22 mouse cellular contexts compared by ENCODE assay signal in genomic region chr15:102283648-102284047, GRCm38 (mm10). TPM values are rescaled to one million over a fixed set of nuclear protein-coding genes. Genes with fewer than 3 reads are reported as not detected.
"Had no signal": no experiment of that assay in that cellular context is flagged by ENCODE, and none has a peak within 500 bp of the region (broad histone marks: within the 10 kb centered on the region; RNA-seq: fewer than 3 reads in every experiment).

No protein-coding gene starts in this region.

- DNase-seq: kidney, adult 18-20 months; kidney, postnatal 25 days; layer of hippocampus, postnatal 36 days; left cerebral cortex, postnatal 4 days; lung, adult 2 months; lung, postnatal 14 days; lung, postnatal 4 days; right cerebral cortex, postnatal 4 days; thymus, postnatal 25 days had no signal

- H3K4me3 ChIP-seq: limb, embryonic 12.5 days; limb, embryonic 15.5 days; liver, embryonic 15.5 days; midbrain, embryonic 10.5 days; midbrain, embryonic 13.5 days had no signal

- ATAC-seq: intestine, embryonic 16.5 days; midbrain, embryonic 13.5 days had no signal

- H3K9ac ChIP-seq: limb, embryonic 12.5 days; limb, embryonic 15.5 days; liver, embryonic 15.5 days; midbrain, embryonic 13.5 days had no signal

- H3K9me3 ChIP-seq: limb, embryonic 12.5 days; limb, embryonic 15.5 days; liver, embryonic 15.5 days; midbrain, embryonic 10.5 days; midbrain, embryonic 13.5 days had no signal

- H3K27me3 ChIP-seq: limb, embryonic 12.5 days; limb, embryonic 15.5 days; liver, embryonic 15.5 days; midbrain, embryonic 13.5 days had no signal

- H3K4me2 ChIP-seq: limb, embryonic 12.5 days; limb, embryonic 15.5 days; midbrain, embryonic 13.5 days had no signal

- H3K27ac ChIP-seq: kidney, postnatal 0 days; limb, embryonic 12.5 days; limb, embryonic 15.5 days; midbrain, embryonic 10.5 days; midbrain, embryonic 13.5 days had no signal

RNA-seq across cellular contexts. Expression of gene Gm9918, which starts 13.3 kb away (rescaled TPM):
- total RNA-seq: layer of hippocampus, postnatal 10 days; layer of hippocampus, postnatal 36 days; left cerebral cortex, adult 8-10 months; left cerebral cortex, postnatal 14 days; left cerebral cortex, postnatal 4 days; megakaryocyte progenitor cell, adult 5-6 weeks; midbrain, postnatal 0 days had no signal
- polyA plus RNA-seq: liver, embryonic 15.5 days; midbrain, postnatal 0 days; neural tube, embryonic 14.5 days had no signal
